Mouse (Mus musculus) skeletal muscle tissue, postnatal 0 days (tissue): ENCODE measurements around the gene Slc37a3. TPM values are rescaled to one million over a fixed set of nuclear protein-coding genes. Genes with fewer than 3 reads are reported as not detected.

Experiments used
- polyA plus RNA-seq: library from polyadenylated mRNA; unstranded; fragments of >200 nt; fragmentation: Nextera tagmentation; extraction: Ambion mirVana; gene quantifications from 2 replicates; pipeline ENCODE4 v1.2.1, GENCODE M21; 2015

Gene Slc37a3
- 15.9 and 19.2 TPM in 2 replicates for polyA plus RNA-seq

GRCm38 (mm10) chr6:39377311-39377827 is at the start of gene Slc37a3:
Gene Slc37a3 (minus strand): TSS chr6:39377675.

GRCm38 (mm10) chr6:39419851-39420721 is 42.6 kb upstream of the Slc37a3 start, which contains the start of gene Mkrn1:
Gene Mkrn1 (minus strand): TSS chr6:39420462.

GRCm38 (mm10) chr6:39381125-39381880 is 3.8 kb upstream of the Slc37a3 start, which contains the start of gene Rab19:
Gene Rab19 (plus strand): TSS chr6:39381175.

Other genes starting within 250 kb of the Slc37a3 start
- 3.1 and 4.1 TPM in 2 replicates for gene Kdm7a, start 170.9 kb downstream of the Slc37a3 start, polyA plus RNA-seq
- gene Rab19, start 3.5 kb upstream of the Slc37a3 start, polyA plus RNA-seq: 0.71 and 1.5 TPM in 2 replicates
- gene Mkrn1, start 42.8 kb upstream of the Slc37a3 start, polyA plus RNA-seq: 26.7 and 27.1 TPM in 2 replicates
- gene Dennd2a, start 180.2 kb upstream of the Slc37a3 start, polyA plus RNA-seq: 8.7 and 9.4 TPM in 2 replicates
- 18.5 and 22.2 TPM in 2 replicates for gene Adck2, start 196.2 kb upstream of the Slc37a3 start, polyA plus RNA-seq
- 1.3 and 2.1 TPM in 2 replicates for gene Gm42420, start 208.1 kb upstream of the Slc37a3 start, polyA plus RNA-seq
- 535 and 661 TPM in 2 replicates for gene Ndufb2, start 214.9 kb upstream of the Slc37a3 start, polyA plus RNA-seq